Mouse (Mus musculus): ENCODE results near the gene Esrrg. TPM values are rescaled to one million over a fixed set of nuclear protein-coding genes. Genes with fewer than 3 reads are reported as not detected.

Gene Esrrg
- total and polyA plus RNA-seq, 2 experiments from 2014 or later = 28.0 to 41.6 TPM

- Histone ChIP-seq H3K4me3 (ENCODE audit: low read length) (no peak overlapping the region), H3K4me2 (ENCODE audit: low read depth, low read length) (peak overlapping the region; percentile 85; the same call in 1 of the 2 replicates), H3K9ac (replicated peaks; ENCODE audit: low read length) (no peak overlapping the region), H3K9me3 (ENCODE audit: low read length) (no peaks in the 10 kb centered on the region), H3K27ac (no peak overlapping the region), H3K4me1 (ENCODE audit: insufficient read depth, low read length) (peaks cover 11% of the 10 kb centered on the region; the same call in 1 of the 2 replicates), H3K27me3 (ENCODE audit: insufficient read depth, low read length) (peaks cover 33% of the 10 kb centered on the region), H3K36me3 (ENCODE audit: insufficient read depth, low read length) (no peaks in the 10 kb centered on the region)
- TF ChIP-seq CTCF (IDR thresholded peaks at IDR 0.05; ENCODE audit: low read depth) = no peak
- 35% methylated on average over 8 of the region's 9 CpGs for WGBS
- DNase-seq (ENCODE audit: low spot score) (no peak), ATAC-seq (no peak)
These were observed 1.9 kb downstream of the Esrrg start for GRCm38 (mm10) chr1:187610336-187610948.

GRCm38 (mm10) chr1:187611925-187612324, 3.3 kb downstream of the Esrrg start:
- no peak for DNase-seq (ENCODE audit: low spot score)
- H3K27ac ChIP-seq = no peak overlapping the region
- 52% methylated on average over 5 of the region's 5 CpGs for WGBS
- H3K27me3 ChIP-seq (ENCODE audit: insufficient read depth, low read length) = peaks cover 27% of the 10 kb centered on the region
- H3K9ac ChIP-seq (replicated peaks; ENCODE audit: low read length) = no peak overlapping the region
- no peaks in the 10 kb centered on the region for H3K9me3 ChIP-seq (ENCODE audit: low read length)
- H3K4me1 ChIP-seq (ENCODE audit: insufficient read depth, low read length) = peaks cover 8% of the 10 kb centered on the region; the same call in 1 of the 2 replicates
- no peak overlapping the region for H3K4me3 ChIP-seq (ENCODE audit: low read length)
- no peaks in the 10 kb centered on the region for H3K36me3 ChIP-seq (ENCODE audit: insufficient read depth, low read length)
- TF ChIP-seq CTCF (IDR thresholded peaks at IDR 0.05; ENCODE audit: low read depth) = no peak
- no peak for ATAC-seq
- H3K4me2 ChIP-seq (ENCODE audit: low read depth, low read length) = no peak overlapping the region

- peaks cover 8% of the 10 kb centered on the region; the same call in 1 of the 2 replicates for H3K4me1 ChIP-seq (ENCODE audit: insufficient read depth, low read length)
- H3K4me3 ChIP-seq (ENCODE audit: low read length) = no peak overlapping the region
- no peaks in the 10 kb centered on the region for H3K9me3 ChIP-seq (ENCODE audit: low read length)
- 76% methylated on average over 3 of the region's 3 CpGs for WGBS
- no peak overlapping the region for H3K27ac ChIP-seq
- TF ChIP-seq CTCF (IDR thresholded peaks at IDR 0.05; ENCODE audit: low read depth) = no peak
- H3K27me3 ChIP-seq (ENCODE audit: insufficient read depth, low read length) = peaks cover 16% of the 10 kb centered on the region
- no peak for ATAC-seq
- H3K36me3 ChIP-seq (ENCODE audit: insufficient read depth, low read length) = no peaks in the 10 kb centered on the region
- no peak overlapping the region for H3K4me2 ChIP-seq (ENCODE audit: low read depth, low read length)
- no peak for DNase-seq (ENCODE audit: low spot score)
- H3K9ac ChIP-seq (replicated peaks; ENCODE audit: low read length) = no peak overlapping the region
These were observed 4.7 kb downstream of the Esrrg start for GRCm38 (mm10) chr1:187613277-187613676.

GRCm38 (mm10) chr1:187623981-187624380, 15.4 kb downstream of the Esrrg start:
- no peak overlapping the region for H3K9ac ChIP-seq (replicated peaks; ENCODE audit: low read length)
- H3K36me3 ChIP-seq (ENCODE audit: insufficient read depth, low read length) = no peaks in the 10 kb centered on the region
- DNase-seq (ENCODE audit: low spot score) = no peak
- H3K4me1 ChIP-seq (ENCODE audit: insufficient read depth, low read length) = no peaks in the 10 kb centered on the region
- WGBS = 86% methylated on average over 3 of the region's 3 CpGs
- TF ChIP-seq CTCF (IDR thresholded peaks at IDR 0.05; ENCODE audit: low read depth) = no peak
- H3K27ac ChIP-seq = no peak overlapping the region
- H3K9me3 ChIP-seq (ENCODE audit: low read length) = no peaks in the 10 kb centered on the region
- no peak overlapping the region for H3K4me2 ChIP-seq (ENCODE audit: low read depth, low read length)
- H3K27me3 ChIP-seq (ENCODE audit: insufficient read depth, low read length) = no peaks in the 10 kb centered on the region
- H3K4me3 ChIP-seq (ENCODE audit: low read length) = no peak overlapping the region
- no peak for ATAC-seq

- WGBS = 84% methylated on average over 8 of the region's 8 CpGs
- Histone ChIP-seq H3K27me3 (ENCODE audit: insufficient read depth, low read length) (no peaks in the 10 kb centered on the region), H3K27ac (no peak overlapping the region), H3K9ac (replicated peaks; ENCODE audit: low read length) (no peak overlapping the region), H3K9me3 (ENCODE audit: low read length) (no peaks in the 10 kb centered on the region), H3K4me2 (ENCODE audit: low read depth, low read length) (no peak overlapping the region), H3K4me3 (ENCODE audit: low read length) (no peak overlapping the region), H3K36me3 (ENCODE audit: insufficient read depth, low read length) (no peaks in the 10 kb centered on the region), H3K4me1 (ENCODE audit: insufficient read depth, low read length) (no peaks in the 10 kb centered on the region)
- no peak for TF ChIP-seq CTCF (IDR thresholded peaks at IDR 0.05; ENCODE audit: low read depth)
- ATAC-seq (no peak), DNase-seq (ENCODE audit: low spot score) (no peak)
These were observed 21.8 kb downstream of the Esrrg start for GRCm38 (mm10) chr1:187630361-187630760.

- no peak overlapping the region for H3K4me2 ChIP-seq (ENCODE audit: low read depth, low read length)
- no peaks in the 10 kb centered on the region for H3K27me3 ChIP-seq (ENCODE audit: insufficient read depth, low read length)
- no peak overlapping the region for H3K4me3 ChIP-seq (ENCODE audit: low read length)
- DNase-seq (ENCODE audit: low spot score) (no peak), ATAC-seq (no peak)
- WGBS = 73% methylated on average over 8 of the region's 8 CpGs
- H3K4me1 ChIP-seq (ENCODE audit: insufficient read depth, low read length) = no peaks in the 10 kb centered on the region
- no peaks in the 10 kb centered on the region for H3K36me3 ChIP-seq (ENCODE audit: insufficient read depth, low read length)
- no peak overlapping the region for H3K27ac ChIP-seq
- no peak overlapping the region for H3K9ac ChIP-seq (replicated peaks; ENCODE audit: low read length)
- no peaks in the 10 kb centered on the region for H3K9me3 ChIP-seq (ENCODE audit: low read length)
- no peak for TF ChIP-seq CTCF (IDR thresholded peaks at IDR 0.05; ENCODE audit: low read depth)
These were observed 22.9 kb downstream of the Esrrg start for GRCm38 (mm10) chr1:187631486-187631885.

GRCm38 (mm10) chr1:187645258-187645657, 36.7 kb downstream of the Esrrg start:
- WGBS = 84% methylated on average over 8 of the region's 8 CpGs
- Histone ChIP-seq H3K9me3 (ENCODE audit: low read length) (no peaks in the 10 kb centered on the region), H3K4me1 (ENCODE audit: insufficient read depth, low read length) (peaks cover 6% of the 10 kb centered on the region; the same call in 1 of the 2 replicates), H3K27ac (no peak overlapping the region), H3K9ac (replicated peaks; ENCODE audit: low read length) (no peak overlapping the region), H3K36me3 (ENCODE audit: insufficient read depth, low read length) (no peaks in the 10 kb centered on the region; the same call in 1 of the 2 replicates), H3K27me3 (ENCODE audit: insufficient read depth, low read length) (no peaks in the 10 kb centered on the region), H3K4me2 (ENCODE audit: low read depth, low read length) (no peak overlapping the region), H3K4me3 (ENCODE audit: low read length) (no peak overlapping the region)
- DNase-seq (ENCODE audit: low spot score) (no peak), ATAC-seq (no peak)
- no peak for TF ChIP-seq CTCF (IDR thresholded peaks at IDR 0.05; ENCODE audit: low read depth)
